Mouse (Mus musculus) heart, adult 2 months (tissue): ENCODE results near the gene Cdhr1. TPM values are rescaled to one million over a fixed set of nuclear protein-coding genes. Genes with fewer than 3 reads are reported as not detected.
"Not testable (repeated sequence)": the region's sequence is repeated elsewhere in the genome, so short reads cannot be mapped to it uniquely, and the experiment has no call there.

Experiments
- DNase-seq, 2 experiments: peaks; one replicate each; pipeline ENCODE4 v3.0.0; 2021
- H3K27ac ChIP-seq: fragments of 200-600 bp; 2 replicates; pipeline ENCODE4 v1.8.1; 2022
- H3K27me3 ChIP-seq: fragments of 200-500 bp; 2 replicates; pipeline ENCODE4 v1.6.1; 2012; ENCODE audit warnings: mild to moderate bottlenecking, low read length, inconsistent platforms, mixed read lengths; ENCODE audit not compliant: control insufficient read depth, insufficient read depth
- H3K36me3 ChIP-seq: fragments of 200-500 bp; 2 replicates; pipeline ENCODE4 v1.6.1; 2012; ENCODE audit warnings: low read length, inconsistent platforms; ENCODE audit not compliant: control insufficient read depth, insufficient read depth
- H3K4me1 ChIP-seq: fragments of 200-500 bp; 2 replicates; pipeline ENCODE4 v1.6.1; 2011; ENCODE audit warnings: low read length; ENCODE audit not compliant: control insufficient read depth, insufficient read depth
- H3K4me3 ChIP-seq: fragments of 200-600 bp; 2 replicates; pipeline ENCODE4 v1.8.1; 2022
- H3K79me2 ChIP-seq: fragments of 200-500 bp; replicated peaks from 2 replicates; pipeline ENCODE4 v1.6.1; 2012; ENCODE audit warnings: mild to moderate bottlenecking, inconsistent platforms, low read length, moderate library complexity, mixed read lengths; ENCODE audit not compliant: control insufficient read depth, insufficient read depth
- H3K9ac ChIP-seq: fragments of 200-500 bp; 2 replicates; pipeline ENCODE4 v1.6.1; 2012; ENCODE audit warnings: low read depth, mild to moderate bottlenecking, control low read depth, inconsistent platforms, low read length, mixed read lengths
- CTCF ChIP-seq: fragments of 200-600 bp; IDR thresholded peaks from 2 replicates; pipeline ENCODE4 v1.8.1; 2022; ENCODE audit warnings: antibody characterized with exemption, mild to moderate bottlenecking, moderate library complexity
- EP300 ChIP-seq: fragments of 200-500 bp; IDR thresholded peaks from 2 replicates; pipeline ENCODE4 v1.6.1; 2011; ENCODE audit warnings: low read depth, low read length, control low read depth; ENCODE audit not compliant: insufficient read depth
- POLR2A ChIP-seq: fragments of 200-500 bp; IDR thresholded peaks from 2 replicates; pipeline ENCODE4 v1.6.1; 2011; ENCODE audit warnings: mild to moderate bottlenecking, low read depth, low read length, control low read depth; ENCODE audit not compliant: insufficient read depth
- WGBS: fragments of 180-500 bp; shearing (Covaris S2); methylation state at CpG from one replicate; pipeline ENCODE4 v1.1.7; 2018; 5-methylcytosine and 5-hydroxymethylcytosine counted together
- intact Hi-C: fragments of 180-260 bp; cut with DNase I; formaldehyde crosslinking; loops from one replicate; pipeline ENCODE4 v1.15.1; 2025
- long read RNA-seq: library from polyadenylated mRNA; stranded (forward); transcript quantifications from one replicate; pipeline ENCODE4 v2.0.0, GENCODE M21; 2021
- polyA plus RNA-seq: library from polyadenylated mRNA; depleted of rRNA; stranded (reverse); fragments of >200 nt; gene quantifications from 2 replicates; pipeline ENCODE4 v1.2.3, GENCODE M21; 2012; rRNA removed
- total RNA-seq, 2 experiments: library from RNA; stranded (reverse); gene quantifications; 2 replicates each; pipeline ENCODE4 v1.2.3; 2021

The Cdhr1 gene
- total RNA-seq: under 1 TPM in 1 of 2 experiments, not detected in 1; 0.08 TPM
- polyA plus RNA-seq: 0.06 and 0.16 TPM in 2 replicates
- long read RNA-seq: 0 reads

GRCm38 (mm10) chr14:37097956-37098530, at the start of gene Cdhr1:
TSS of gene Cdhr1 (minus strand) at chr14:37098347.
- peak within 1 kb of the TSS; percentile 6; the same call in 1 of the 2 replicates for H3K9ac ChIP-seq
- WGBS: 1% methylated on average over 30 of the region's 30 CpGs
- H3K4me1 ChIP-seq: no peaks in the 10 kb centered on the region
- H3K36me3 ChIP-seq: no peaks in the 10 kb centered on the region
- H3K79me2 ChIP-seq: no peaks in the 10 kb centered on the region
- H3K4me3 ChIP-seq: no peak within 1 kb of the TSS
- DNase-seq: no peak
- peaks cover 6% of the 10 kb centered on the region for H3K27me3 ChIP-seq
- intact Hi-C loops: no loop called here
- TF ChIP-seq CTCF (no peak), EP300 (no peak), POLR2A (no peak)
- no peak within 1 kb of the TSS for H3K27ac ChIP-seq

GRCm38 (mm10) chr14:37139051-37139710, 41.0 kb upstream of the Cdhr1 start:
- no peaks in the 10 kb centered on the region for H3K4me1 ChIP-seq
- TF ChIP-seq CTCF (no peak), POLR2A (no peak), EP300 (no peak)
- intact Hi-C loops: loop anchor here (10.0 kb wide), 1 partner anchor 214 kb away; no protein-coding TSS in a partner anchor
- no peak overlapping the region for H3K9ac ChIP-seq
- H3K27ac ChIP-seq: no peak overlapping the region
- no peak overlapping the region for H3K4me3 ChIP-seq
- H3K36me3 ChIP-seq: peaks cover 1% of the 10 kb centered on the region; the same call in 1 of the 2 replicates
- no peaks in the 10 kb centered on the region for H3K27me3 ChIP-seq
- no peak for DNase-seq
- 78% methylated on average over 8 of the region's 8 CpGs for WGBS
- no peaks in the 10 kb centered on the region for H3K79me2 ChIP-seq

- H3K27ac ChIP-seq, DNase-seq, H3K4me1 ChIP-seq, H3K9ac ChIP-seq, H3K4me3 ChIP-seq, H3K27me3 ChIP-seq, H3K79me2 ChIP-seq: not testable (repeated sequence)
- peaks cover 10% of the 10 kb centered on the region for H3K36me3 ChIP-seq
- 75% methylated on average over 3 of the region's 3 CpGs for WGBS
- intact Hi-C loops: loop anchor here (10.0 kb wide), 1 partner anchor 213 kb away; no protein-coding TSS in a partner anchor
- TF ChIP-seq CTCF: 0 out of 2 replicates have a peak, but pooled peaks have one; percentile 9
Observed at GRCm38 (mm10) chr14:37137596-37137995, 39.4 kb upstream of the Cdhr1 start.

- Histone ChIP-seq H3K79me2 (no peaks in the 10 kb centered on the region), H3K4me3 (peak overlapping the region; percentile 90)
Observed at GRCm38 (mm10) chr14:37136110-37136509, 38.0 kb upstream of the Cdhr1 start.

GRCm38 (mm10) chr14:37135671-37136070, 37.5 kb upstream of the Cdhr1 start:
- Histone ChIP-seq H3K4me3 (peak overlapping the region; percentile 90), H3K4me1 (peaks cover 2% of the 10 kb centered on the region; the same call in 1 of the 2 replicates), H3K9ac (peak overlapping the region; percentile 72), H3K79me2 (no peaks in the 10 kb centered on the region), H3K27me3 (no peaks in the 10 kb centered on the region), H3K27ac (peak overlapping the region; percentile 87), H3K36me3 (peaks cover 18% of the 10 kb centered on the region)
- TF ChIP-seq EP300 (no peak), POLR2A (no peak), CTCF (no peak)
- WGBS: 3% methylated on average over 10 of the region's 10 CpGs
- intact Hi-C loops: loop anchor here (10.0 kb wide), 1 partner anchor 211 kb away; no protein-coding TSS in a partner anchor
- no peak for DNase-seq

More at GRCm38 (mm10) chr14:37136110-37136509, 38.0 kb upstream of the Cdhr1 start:
- no peak for DNase-seq
- Histone ChIP-seq H3K36me3 (peaks cover 18% of the 10 kb centered on the region), H3K27ac (no peak overlapping the region), H3K4me1 (peaks cover 2% of the 10 kb centered on the region; the same call in 1 of the 2 replicates), H3K27me3 (no peaks in the 10 kb centered on the region), H3K9ac (no peak overlapping the region)
- intact Hi-C loops: loop anchor here (10.0 kb wide), 1 partner anchor 211 kb away; no protein-coding TSS in a partner anchor
- 78% methylated on average over 4 of the region's 4 CpGs for WGBS
- TF ChIP-seq CTCF (no peak), EP300 (no peak), POLR2A (no peak)

- Histone ChIP-seq H3K4me1 (peaks cover 2% of the 10 kb centered on the region; the same call in 1 of the 2 replicates), H3K27ac (peak within 1 kb of the TSS; percentile 87), H3K4me3 (peak within 1 kb of the TSS; percentile 90), H3K27me3 (no peaks in the 10 kb centered on the region), H3K36me3 (peaks cover 20% of the 10 kb centered on the region), H3K79me2 (no peaks in the 10 kb centered on the region), H3K9ac (peak within 1 kb of the TSS; percentile 92)
- peak; percentile 96 to 97 for DNase-seq
- TF ChIP-seq POLR2A: peak; percentile 90
- TF ChIP-seq EP300: 0 out of 2 replicates have a peak, but pooled peaks have one; percentile 51
- TF ChIP-seq CTCF: no peak
- WGBS: under 1% methylated on average over 38 of the region's 38 CpGs
- intact Hi-C loops: loop anchor here (10.0 kb wide), 1 partner anchor 210 kb away; no protein-coding TSS in a partner anchor
Observed at GRCm38 (mm10) chr14:37135127-37135593, 37.0 kb upstream of the Cdhr1 start, which contains the start of gene Ghitm. TSS of gene Ghitm (minus strand) at chr14:37135272.
